Mouse (Mus musculus): ENCODE data around the gene Nedd9. TPM values are rescaled to one million over a fixed set of nuclear protein-coding genes. Genes with fewer than 3 reads are reported as not detected.
"Not testable (repeated sequence)": the region's sequence is repeated elsewhere in the genome, so short reads cannot be mapped to it uniquely, and the experiment has no call there.

The Nedd9 gene
- polyA plus RNA-seq, 1 experiment from 2014 or later: 19.5 TPM

DNA sequence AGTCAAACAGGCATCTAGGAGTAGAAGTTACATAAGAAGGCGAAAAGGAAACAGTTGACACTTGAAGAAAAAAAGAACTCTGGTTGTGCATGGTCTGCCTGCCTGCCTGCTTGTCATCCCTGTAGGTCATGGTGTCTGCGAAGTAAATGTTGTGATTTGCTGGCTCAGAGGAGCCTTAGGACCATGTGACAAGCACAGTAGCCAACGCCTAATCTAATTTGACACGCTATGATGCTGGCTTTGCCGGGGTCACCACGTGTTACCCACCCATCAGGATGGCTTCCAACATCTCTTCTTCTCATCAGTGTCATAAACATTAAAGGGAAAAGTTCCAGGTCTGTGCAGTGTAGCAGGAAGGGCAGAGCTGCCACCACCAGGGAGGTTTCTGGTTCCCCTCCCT lies 111.5 kb downstream of the Nedd9 start:
- no peaks in the 10 kb centered on the region for H3K4me1 ChIP-seq
- H3K36me3 ChIP-seq (ENCODE audit: poor library complexity, severe bottlenecking): no peaks in the 10 kb centered on the region
- H3K27ac ChIP-seq: no peak overlapping the region
- no peak for ATAC-seq
- H3K4me2 ChIP-seq: no peak overlapping the region
- WGBS: 85% methylated on average over 6 of the region's 6 CpGs
- no peak overlapping the region for H3K4me3 ChIP-seq
- H3K9ac ChIP-seq: no peak overlapping the region
- no peaks in the 10 kb centered on the region for H3K9me3 ChIP-seq (replicated peaks)
- no peaks in the 10 kb centered on the region for H3K27me3 ChIP-seq

DNA sequence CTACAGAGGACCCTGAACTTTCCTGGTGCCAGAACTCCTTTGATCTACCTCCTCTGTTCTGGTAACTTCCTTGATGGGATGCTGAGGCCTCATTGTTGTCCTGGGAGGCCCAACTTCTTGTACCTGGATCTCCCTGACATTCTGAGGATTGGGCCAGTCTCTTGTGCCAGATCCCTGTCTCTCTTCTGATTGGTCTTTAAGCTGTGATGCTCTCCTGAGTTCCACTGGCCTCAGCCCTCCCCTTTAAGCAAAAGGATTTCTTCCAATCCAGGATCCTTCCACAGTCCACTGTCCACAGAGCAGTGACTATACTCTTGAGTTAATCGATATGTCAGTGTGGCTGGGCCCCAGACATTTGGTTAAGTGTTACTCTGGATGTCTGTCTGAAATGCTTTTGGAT lies 112.3 kb downstream of the Nedd9 start:
- no peaks in the 10 kb centered on the region for H3K4me1 ChIP-seq
- no peak overlapping the region for H3K27ac ChIP-seq
- 89% methylated on average over 1 of the region's 1 CpGs for WGBS
- no peaks in the 10 kb centered on the region for H3K9me3 ChIP-seq (replicated peaks)
- H3K9ac ChIP-seq: no peak overlapping the region
- H3K27me3 ChIP-seq: no peaks in the 10 kb centered on the region
- H3K4me3 ChIP-seq: no peak overlapping the region
- H3K36me3 ChIP-seq (ENCODE audit: poor library complexity, severe bottlenecking): no peaks in the 10 kb centered on the region
- no peak for ATAC-seq
- H3K4me2 ChIP-seq: no peak overlapping the region

DNA sequence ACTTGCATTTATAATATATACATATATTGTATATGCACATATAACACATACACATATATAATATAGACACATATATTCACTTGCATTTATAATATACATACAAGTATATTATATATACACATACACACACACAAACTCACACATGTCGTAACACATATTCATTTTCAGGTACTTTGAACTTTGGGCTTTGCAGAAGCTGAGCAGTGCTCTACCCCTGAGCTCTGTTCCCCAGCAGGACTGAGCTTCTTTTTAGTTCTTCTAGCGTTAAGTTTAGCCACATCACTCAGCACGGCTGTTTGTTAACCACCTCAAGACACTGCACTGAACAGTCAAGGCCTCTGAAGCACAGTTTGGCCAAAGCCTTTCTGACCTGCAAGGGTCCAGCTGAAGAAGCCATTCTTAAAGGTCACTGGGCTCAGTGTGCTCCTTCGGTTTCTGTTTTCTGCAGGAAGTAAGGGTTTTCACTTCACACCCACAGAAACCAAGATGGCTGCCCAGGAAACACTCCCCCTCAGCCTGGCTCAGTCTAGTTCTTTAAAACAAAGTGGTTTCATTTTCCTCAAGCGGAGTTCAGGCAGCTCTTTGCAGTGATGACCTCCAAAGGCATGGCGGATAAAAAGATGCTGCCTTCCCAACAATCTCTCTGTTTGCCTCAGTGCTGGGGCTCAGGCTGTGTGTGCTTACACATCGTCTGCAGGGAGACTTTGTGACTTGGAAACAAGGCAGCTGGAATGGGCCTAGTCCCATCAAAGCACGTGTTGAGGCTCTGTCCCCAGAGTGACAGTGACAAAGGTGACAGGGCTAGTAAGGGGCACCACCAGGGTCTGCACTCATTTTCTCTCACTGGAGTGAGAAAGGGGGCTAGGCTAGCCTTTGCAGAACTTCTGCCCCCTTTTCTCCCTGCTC lies 114.4 kb downstream of the Nedd9 start:
- 81% methylated on average over 8 of the region's 8 CpGs for WGBS
- H3K36me3 ChIP-seq (ENCODE audit: poor library complexity, severe bottlenecking): no peaks in the 10 kb centered on the region
- H3K9me3 ChIP-seq (replicated peaks): no peaks in the 10 kb centered on the region
- H3K4me2 ChIP-seq: no peak overlapping the region
- no peaks in the 10 kb centered on the region for H3K27me3 ChIP-seq
- no peaks in the 10 kb centered on the region for H3K4me1 ChIP-seq
- H3K9ac ChIP-seq: no peak overlapping the region
- H3K27ac ChIP-seq: no peak overlapping the region
- ATAC-seq: no peak
- H3K4me3 ChIP-seq: no peak overlapping the region

DNA sequence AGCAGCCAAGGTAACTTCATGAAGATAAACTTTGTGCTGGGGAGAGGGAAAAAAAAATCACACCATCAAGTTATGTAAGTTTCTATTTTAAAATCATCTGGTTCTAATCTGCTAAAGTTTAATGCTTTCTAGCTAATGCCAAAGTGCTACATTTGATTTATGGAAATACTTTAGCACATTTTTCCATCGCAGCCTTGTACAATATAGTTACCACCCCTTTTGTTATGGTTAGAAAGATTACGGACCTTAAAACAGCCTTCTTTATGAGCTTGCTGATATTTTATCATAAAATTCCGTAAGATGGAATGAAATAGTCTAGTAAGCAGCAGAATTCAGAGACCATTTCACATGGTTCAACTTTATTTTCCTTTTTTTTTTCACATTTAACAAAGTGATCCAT lies 115.6 kb downstream of the Nedd9 start:
- Histone ChIP-seq H3K27ac (no peak overlapping the region), H3K27me3 (no peaks in the 10 kb centered on the region), H3K4me3 (no peak overlapping the region), H3K4me2 (no peak overlapping the region), H3K4me1 (no peaks in the 10 kb centered on the region), H3K9me3 (replicated peaks) (no peaks in the 10 kb centered on the region), H3K9ac (no peak overlapping the region), H3K36me3 (ENCODE audit: poor library complexity, severe bottlenecking) (no peaks in the 10 kb centered on the region)
- 94% methylated on average over 3 of the region's 3 CpGs for WGBS
- no peak for ATAC-seq

DNA sequence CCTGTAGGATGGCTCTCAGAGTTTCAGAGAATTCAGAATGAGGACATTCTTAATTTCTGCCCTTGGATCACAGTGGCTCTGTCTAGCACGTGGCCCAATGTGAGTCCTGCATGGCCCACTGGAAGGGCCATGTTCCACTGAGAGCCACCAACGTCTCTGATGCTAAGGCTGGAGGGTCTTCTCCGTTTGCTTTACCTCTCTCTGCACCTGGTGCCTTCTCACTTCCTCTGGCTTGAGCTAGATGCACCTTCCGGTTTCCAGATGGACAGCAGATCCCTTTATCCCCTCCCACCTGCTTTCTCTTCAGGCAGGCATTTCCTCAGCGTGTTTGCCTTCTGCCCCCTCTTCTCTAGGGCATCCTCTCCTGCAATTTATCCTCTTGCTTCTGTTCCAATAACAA lies 118.5 kb downstream of the Nedd9 start:
- WGBS: 86% methylated on average over 5 of the region's 5 CpGs
- no peaks in the 10 kb centered on the region for H3K9me3 ChIP-seq (replicated peaks)
- H3K9ac ChIP-seq: no peak overlapping the region
- H3K4me3 ChIP-seq: no peak overlapping the region
- no peak overlapping the region for H3K27ac ChIP-seq
- no peaks in the 10 kb centered on the region for H3K27me3 ChIP-seq
- H3K4me1 ChIP-seq: no peaks in the 10 kb centered on the region
- no peak overlapping the region for H3K4me2 ChIP-seq
- H3K36me3 ChIP-seq (ENCODE audit: poor library complexity, severe bottlenecking): no peaks in the 10 kb centered on the region
- ATAC-seq: no peak

DNA sequence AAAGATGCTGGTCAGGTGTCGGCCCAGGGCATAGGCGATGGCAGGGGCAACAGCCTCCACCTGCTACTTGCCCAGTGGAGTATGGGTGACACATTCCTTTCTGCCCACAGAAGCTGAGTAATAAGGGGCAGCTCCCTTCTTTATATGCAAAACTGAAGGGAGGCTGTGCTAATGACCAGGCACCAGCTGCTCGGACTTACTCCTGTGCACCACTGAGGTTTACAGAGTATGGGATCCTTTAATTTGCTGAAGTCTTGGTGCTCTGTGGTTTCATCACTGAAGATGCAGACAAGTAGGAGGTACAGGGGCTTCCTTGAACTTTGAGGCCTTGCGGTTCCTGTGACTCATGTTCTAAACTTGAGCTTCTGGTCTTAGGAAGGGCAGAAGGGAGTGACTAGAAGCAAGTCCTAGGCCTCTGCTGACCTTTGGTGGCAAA lies 120.0 kb downstream of the Nedd9 start:
- H3K27me3 ChIP-seq: no peaks in the 10 kb centered on the region
- H3K36me3 ChIP-seq (ENCODE audit: poor library complexity, severe bottlenecking): no peaks in the 10 kb centered on the region
- H3K9me3 ChIP-seq (replicated peaks): no peaks in the 10 kb centered on the region
- no peak for ATAC-seq
- no peak overlapping the region for H3K4me3 ChIP-seq
- no peaks in the 10 kb centered on the region for H3K4me1 ChIP-seq
- H3K27ac ChIP-seq: no peak overlapping the region
- WGBS: 73% methylated on average over 4 of the region's 4 CpGs
- H3K9ac ChIP-seq: no peak overlapping the region
- no peak overlapping the region for H3K4me2 ChIP-seq

DNA sequence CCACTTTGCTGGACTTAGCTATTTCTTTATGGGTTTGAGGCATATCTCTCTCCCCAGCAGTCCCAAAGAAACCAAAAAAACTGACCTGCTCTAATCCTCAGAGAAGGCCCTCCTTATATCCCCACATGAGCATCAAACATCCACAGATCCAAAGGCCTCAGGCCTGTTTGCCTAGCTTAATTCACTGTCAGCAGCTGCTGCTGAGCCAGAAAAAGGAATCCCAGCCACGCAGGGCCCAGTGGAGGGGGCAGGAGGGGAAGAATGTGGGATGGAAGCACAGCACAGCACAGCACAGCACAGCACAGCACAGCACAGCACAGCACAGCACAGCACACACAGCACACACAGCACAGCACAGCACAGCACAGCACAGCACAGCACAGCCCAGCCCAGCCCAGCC lies 120.6 kb downstream of the Nedd9 start:
- ATAC-seq; H3K9me3 ChIP-seq (replicated peaks); H3K4me1 ChIP-seq; H3K27me3 ChIP-seq; H3K4me2 ChIP-seq; H3K4me3 ChIP-seq; H3K9ac ChIP-seq; H3K36me3 ChIP-seq (ENCODE audit: poor library complexity, severe bottlenecking); H3K27ac ChIP-seq: not testable (repeated sequence)
- 15% methylated on average over 1 of the region's 1 CpGs for WGBS

DNA sequence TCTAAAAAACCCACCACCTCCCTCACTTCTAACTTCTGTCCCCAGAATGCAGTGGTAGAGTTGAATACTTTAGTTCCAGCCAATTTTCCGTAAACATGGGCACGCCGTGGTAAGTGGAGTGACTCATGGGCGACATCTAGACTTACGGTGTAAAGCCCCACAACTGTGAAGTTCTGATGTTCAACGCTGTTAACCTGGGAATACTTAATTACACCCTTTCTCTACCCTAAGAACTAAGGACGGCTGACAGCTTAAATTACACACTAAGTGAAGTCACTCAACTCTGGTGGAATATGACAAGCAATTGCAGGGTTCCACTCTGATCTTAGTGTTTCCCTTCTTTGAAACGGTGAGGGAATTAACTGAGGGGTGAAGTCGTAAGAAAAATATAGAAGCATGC lies 122.9 kb downstream of the Nedd9 start:
- Histone ChIP-seq H3K27me3 (no peaks in the 10 kb centered on the region), H3K9me3 (replicated peaks) (no peaks in the 10 kb centered on the region), H3K4me3 (no peak overlapping the region), H3K4me1 (peaks cover 21% of the 10 kb centered on the region), H3K36me3 (ENCODE audit: poor library complexity, severe bottlenecking) (no peaks in the 10 kb centered on the region), H3K4me2 (no peak overlapping the region), H3K9ac (no peak overlapping the region), H3K27ac (no peak overlapping the region)
- 85% methylated on average over 9 of the region's 9 CpGs for WGBS
- no peak for ATAC-seq

DNA sequence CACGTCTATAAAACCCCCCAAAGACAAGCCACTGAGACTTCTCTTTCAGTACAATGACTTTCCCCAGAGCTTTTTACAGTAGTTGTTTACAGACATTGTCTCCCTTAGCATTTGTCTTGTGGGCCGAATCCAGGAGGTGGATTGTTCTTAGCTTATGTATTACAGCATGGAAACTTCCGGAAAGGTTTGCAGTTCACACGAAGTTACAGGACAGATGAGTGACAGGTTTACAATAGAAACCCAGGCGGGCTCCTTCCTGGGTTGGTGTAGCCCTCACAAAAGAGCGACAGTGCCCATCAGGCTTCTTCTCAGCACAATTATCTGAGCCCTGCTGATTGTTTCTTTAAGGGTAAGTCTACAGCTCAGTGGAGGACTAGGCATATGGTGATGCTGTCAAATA lies 124.3 kb downstream of the Nedd9 start:
- no peak for ATAC-seq
- no peaks in the 10 kb centered on the region for H3K36me3 ChIP-seq (ENCODE audit: poor library complexity, severe bottlenecking)
- no peak overlapping the region for H3K4me2 ChIP-seq
- H3K9ac ChIP-seq: no peak overlapping the region
- peaks cover 24% of the 10 kb centered on the region for H3K4me1 ChIP-seq
- H3K9me3 ChIP-seq (replicated peaks): no peaks in the 10 kb centered on the region
- no peak overlapping the region for H3K27ac ChIP-seq
- WGBS: 66% methylated on average over 6 of the region's 6 CpGs
- H3K4me3 ChIP-seq: no peak overlapping the region
- H3K27me3 ChIP-seq: no peaks in the 10 kb centered on the region

DNA sequence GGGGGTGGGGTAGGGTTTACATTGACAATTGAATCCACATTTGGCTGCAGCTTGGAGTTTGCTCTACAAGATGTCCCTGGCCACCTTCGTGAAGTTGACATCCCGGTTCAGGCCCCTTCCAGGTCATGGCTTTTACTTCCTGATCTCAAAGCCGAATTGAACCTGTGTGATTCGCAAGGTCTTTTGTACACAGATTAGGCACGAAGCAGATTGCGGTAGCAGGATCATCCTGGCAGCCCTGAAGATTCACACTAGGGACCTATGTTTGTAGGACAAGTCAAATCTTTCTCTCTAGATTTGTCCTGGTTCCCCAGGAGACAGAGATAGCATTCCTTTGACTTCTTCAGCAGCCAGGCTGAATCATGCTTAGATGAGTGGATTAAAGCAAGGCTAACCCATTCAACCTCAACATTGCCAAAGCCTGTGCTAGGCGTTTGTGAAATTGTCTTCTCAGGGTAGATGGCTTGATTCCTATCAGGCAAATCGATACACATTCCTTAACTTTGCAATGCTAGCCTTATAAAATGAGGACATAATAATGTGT lies 126.8 kb downstream of the Nedd9 start:
- no peaks in the 10 kb centered on the region for H3K27me3 ChIP-seq
- H3K4me2 ChIP-seq: peak overlapping the region; percentile 71
- peaks cover 48% of the 10 kb centered on the region for H3K4me1 ChIP-seq
- WGBS: 16% methylated on average over 8 of the region's 8 CpGs
- no peak overlapping the region; the same call in 1 of the 2 replicates for H3K4me3 ChIP-seq
- no peak for ATAC-seq
- no peaks in the 10 kb centered on the region for H3K36me3 ChIP-seq (ENCODE audit: poor library complexity, severe bottlenecking)
- H3K9ac ChIP-seq: no peak overlapping the region
- H3K9me3 ChIP-seq (replicated peaks): no peaks in the 10 kb centered on the region
- H3K27ac ChIP-seq: 0 out of 2 replicates have a peak overlapping the region, but pooled peaks have one; percentile 19

DNA sequence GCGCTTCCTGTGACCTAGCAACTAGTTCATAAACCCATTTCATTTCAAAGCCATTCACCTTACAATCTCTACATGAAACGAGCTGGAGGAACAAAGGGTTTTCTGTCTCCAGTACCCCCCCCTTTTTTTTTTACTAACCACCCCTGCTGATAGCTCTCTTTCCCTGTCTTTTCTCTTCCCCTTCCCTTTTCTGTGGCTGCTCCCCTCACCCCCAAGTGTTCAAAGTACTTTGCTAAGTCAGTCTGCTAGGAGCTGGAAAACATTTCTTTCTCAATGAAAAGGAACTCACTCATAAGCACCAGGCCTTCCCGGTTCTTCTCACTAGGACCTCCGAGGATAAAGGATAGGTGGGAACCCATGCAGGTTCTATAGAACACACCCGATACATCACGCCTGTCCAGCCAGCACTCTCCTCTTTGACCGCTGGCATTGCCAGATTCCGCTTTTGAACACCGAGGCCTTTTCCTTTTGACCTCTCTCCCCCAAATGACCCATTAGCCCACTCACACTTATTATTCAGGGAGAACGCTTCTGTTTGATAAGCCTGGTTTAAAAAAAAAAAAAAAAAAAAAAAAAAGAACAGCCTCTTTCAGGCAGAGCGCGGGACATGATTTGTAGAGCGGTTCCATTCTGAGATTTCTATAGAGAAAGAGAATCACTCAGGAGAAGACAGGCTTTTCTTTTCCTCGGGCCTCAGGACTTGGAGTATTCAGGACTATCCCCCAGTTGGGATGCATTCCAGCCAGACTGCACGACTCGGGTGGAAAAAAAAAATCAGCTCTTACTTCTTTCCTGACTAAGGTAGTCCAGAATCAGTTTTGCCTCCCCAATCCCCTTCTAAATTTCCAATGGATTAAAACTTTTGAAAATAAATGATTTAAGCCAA lies 127.6 kb downstream of the Nedd9 start:
- H3K36me3 ChIP-seq (ENCODE audit: poor library complexity, severe bottlenecking): no peaks in the 10 kb centered on the region
- H3K9me3 ChIP-seq (replicated peaks): no peaks in the 10 kb centered on the region
- H3K27me3 ChIP-seq: no peaks in the 10 kb centered on the region
- peaks cover 56% of the 10 kb centered on the region for H3K4me1 ChIP-seq
- H3K4me2 ChIP-seq: peak overlapping the region; percentile 71
- H3K27ac ChIP-seq: peak overlapping the region; percentile 89
- peak; percentile 28; the same call in 1 of the 2 replicates for ATAC-seq
- peak overlapping the region; percentile 63 for H3K4me3 ChIP-seq
- WGBS: under 1% methylated on average over 16 of the region's 16 CpGs
- H3K9ac ChIP-seq: peak overlapping the region; percentile 22

Measured in forebrain, embryonic 13.5 days (tissue).